Mouse (Mus musculus) olfactory bulb, adult 2 months (tissue): ENCODE data around the gene Itgb5.

Experiments
- CTCF ChIP-seq: fragments of 200-500 bp; IDR thresholded peaks from 2 replicates; pipeline ENCODE4 v1.5.1; 2012; ENCODE audit warnings: low read depth, mild to moderate bottlenecking, low read length, moderate library complexity; ENCODE audit not compliant: insufficient read depth
- POLR2A ChIP-seq: fragments of 200-500 bp; IDR thresholded peaks from 2 replicates; pipeline ENCODE4 v1.6.1; 2012; ENCODE audit warnings: mild to moderate bottlenecking, low read depth, low read length, moderate library complexity; ENCODE audit not compliant: insufficient read depth

DNA sequence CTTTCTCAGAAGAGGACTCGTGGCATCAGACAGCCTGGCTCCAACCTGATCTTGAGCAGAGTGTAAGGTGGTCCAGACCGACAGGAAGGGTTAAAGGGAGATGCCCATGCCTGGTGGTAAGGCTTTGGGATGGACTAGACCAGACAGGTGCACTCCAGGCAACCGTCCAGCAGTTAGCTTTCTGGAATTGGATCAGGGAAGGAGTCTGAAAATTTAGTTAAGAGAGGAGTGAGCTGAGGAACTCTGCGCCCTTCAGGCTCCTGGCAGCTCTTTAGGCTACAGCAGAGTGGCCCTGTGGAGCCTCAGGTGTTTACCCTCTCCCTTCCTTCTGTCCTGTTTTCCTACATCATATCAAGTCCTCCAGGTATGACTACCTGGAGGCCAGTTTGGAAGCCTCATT, 32.9 kb downstream of the Itgb5 start:
- TF ChIP-seq POLR2A, result no peak
- no peak for TF ChIP-seq CTCF
